Mouse (Mus musculus) brain, embryonic 14.5 days (tissue): ENCODE results near the gene Atm.

ENCODE experiments used
- CTCF ChIP-seq: fragments of 200-500 bp; IDR thresholded peaks from 2 replicates; pipeline ENCODE4 v1.5.1; 2012; ENCODE audit warnings: inconsistent platforms, mild to moderate bottlenecking, moderate library complexity, borderline replicate concordance; ENCODE audit not compliant: insufficient read depth, insufficient read length; ENCODE audit errors: extremely low read depth
- POLR2A ChIP-seq: fragments of 200-500 bp; IDR thresholded peaks from 2 replicates; pipeline ENCODE4 v1.6.1; 2012; ENCODE audit warnings: mild to moderate bottlenecking, inconsistent platforms, borderline replicate concordance; ENCODE audit not compliant: poor library complexity, insufficient read depth, insufficient read length, severe bottlenecking; ENCODE audit errors: extremely low read depth

- TF ChIP-seq POLR2A, result no peak
- TF ChIP-seq CTCF, result no peak
These were observed 109.8 kb downstream of the Atm start for GRCm38 (mm10) chr9:53426726-53427125.
